Mouse (Mus musculus) ovary, adult 10 weeks (tissue): ENCODE measurements around the gene Ildr2. TPM values are rescaled to one million over a fixed set of nuclear protein-coding genes. Genes with fewer than 3 reads are reported as not detected.

Source experiments
- polyA plus RNA-seq: library from polyadenylated mRNA; stranded (reverse); fragments of 350-450 nt; fragmentation: Illumina TruSeq; extraction: RNeasy Lipid Tissue Mini Kit (QIAGEN cat#74804); gene quantifications from one replicate; pipeline ENCODE4 v1.2.3, GENCODE M21; 2014

The Ildr2 gene
- polyA plus RNA-seq, result 36.3 TPM

GRCm38 (mm10) chr1:166253898-166254894 is at the start of gene Ildr2:
Gene Ildr2 (plus strand): TSS chr1:166254139.

GRCm38 (mm10) chr1:166238315-166238969 is 15.5 kb upstream of the Ildr2 start, which contains the start of gene Mael:
Gene Mael (minus strand): TSS chr1:166238747.

Other genes starting within 250 kb of the Ildr2 start
- not detected for gene Dusp27, start 126.2 kb upstream of the Ildr2 start, polyA plus RNA-seq
- not detected for gene Gpa33, start 123.9 kb upstream of the Ildr2 start, polyA plus RNA-seq
- gene Mael, start 15.4 kb upstream of the Ildr2 start, polyA plus RNA-seq, result 8.9 TPM
- 28.8 TPM for gene Tada1, start 125.0 kb downstream of the Ildr2 start, polyA plus RNA-seq
- 32.9 TPM for gene Pogk, start 155.7 kb downstream of the Ildr2 start, polyA plus RNA-seq
- gene Gm4846, start 243.4 kb downstream of the Ildr2 start, polyA plus RNA-seq, result not detected